Mouse (Mus musculus): Measurements from ENCODE around the gene Fgfr2.

GRCm38 (mm10) chr7:130407622-130408021 is 2715.5 kb downstream of the Fgfr2 start:
- TF ChIP-seq CTCF (IDR thresholded peaks at IDR 0.05; ENCODE audit: borderline replicate concordance, insufficient read depth, low read length) (no peak), POLR2A (IDR thresholded peaks at IDR 0.05; ENCODE audit: low read depth, low read length) (no peak)
